Comparison of ENCODE assay signal across 21 mouse cellular contexts in the genomic region with DNA sequence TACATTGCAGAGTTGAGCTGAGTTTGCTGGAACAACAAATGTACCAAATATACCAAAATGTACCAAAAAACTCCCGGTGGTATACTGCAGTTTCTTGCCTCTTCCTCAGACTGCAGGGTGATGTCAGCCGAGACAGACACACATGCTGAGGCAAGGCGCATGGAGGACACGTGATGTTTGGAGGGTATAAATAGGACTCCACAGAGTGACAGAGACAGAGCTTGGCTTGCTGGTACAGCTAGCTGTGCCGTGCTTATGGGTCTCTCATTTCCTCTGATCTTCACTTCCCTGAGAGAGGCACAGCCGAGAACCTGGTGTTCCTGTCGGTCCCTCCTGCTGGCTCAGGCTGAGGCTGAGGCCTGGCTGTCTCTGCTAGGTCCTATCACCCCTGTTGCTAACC. TPM values are rescaled to one million over a fixed set of nuclear protein-coding genes. Genes with fewer than 3 reads are reported as not detected.
DNase-seq lines count a peak whose midpoint lies in the region; ATAC-seq and TF ChIP-seq lines count a peak whose summit lies in the region.
"Had no signal": no experiment of that assay in that cellular context is flagged by ENCODE, and none has a peak within 500 bp of the region (broad histone marks: within the 10 kb centered on the region; RNA-seq: fewer than 3 reads in every experiment).

No protein-coding gene starts in this region.

- H3K9me3 ChIP-seq in heart, embryonic 13.5 days = no peaks in the 10 kb centered on the region
- no peaks in the 10 kb centered on the region for H3K9me3 ChIP-seq in heart, embryonic 11.5 days (replicated peaks; ENCODE audit: control insufficient read depth, low read length)
- H3K9me3 ChIP-seq: embryonic facial prominence, embryonic 12.5 days; forebrain, embryonic 13.5 days; lung, embryonic 15.5 days; midbrain, embryonic 10.5 days; neural tube, embryonic 12.5 days had no signal

- H3K36me3 ChIP-seq in heart, embryonic 13.5 days = no peaks in the 10 kb centered on the region
- H3K36me3 ChIP-seq in heart, embryonic 11.5 days (ENCODE audit: control insufficient read depth, insufficient read depth, low read length) = no peaks in the 10 kb centered on the region
- no peaks in the 10 kb centered on the region for H3K36me3 ChIP-seq in myocyte (ENCODE audit: control insufficient read depth, insufficient read depth)
- H3K36me3 ChIP-seq: embryonic facial prominence, embryonic 12.5 days; lung, embryonic 15.5 days; midbrain, embryonic 10.5 days; neural tube, embryonic 12.5 days had no signal

- peak overlapping the region; percentile 70 for H3K27ac ChIP-seq in gastrocnemius, adult 2 months
- H3K27ac ChIP-seq in heart, embryonic 13.5 days (replicated peaks) = no peak overlapping the region
- no peak overlapping the region for H3K27ac ChIP-seq in heart, embryonic 11.5 days (ENCODE audit: low read depth, low read length)
- H3K27ac ChIP-seq in cortical plate, adult 2 months (ENCODE audit: insufficient read depth, low read length) = no peak overlapping the region
- H3K27ac ChIP-seq: embryonic facial prominence, embryonic 12.5 days; forebrain, embryonic 13.5 days; hindbrain, embryonic 14.5 days; liver, embryonic 14.5 days; lung, embryonic 15.5 days; macrophage; midbrain, embryonic 10.5 days; neural tube, embryonic 12.5 days had no signal

- H3ac ChIP-seq in myocyte (ENCODE audit: control insufficient read depth, insufficient read length) = no peak overlapping the region

- peak; percentile 59 for DNase-seq in gastrocnemius, adult 2 months
- DNase-seq in gastrocnemius, postnatal 14 days = no peak
- DNase-seq in embryo, embryonic 10.5 days (ENCODE audit: low spot score) = no peak
- DNase-seq: kidney, adult 8-10 months; kidney, postnatal 25 days; thymus, postnatal 14 days had no signal

- TF ChIP-seq POLR2A in cortical plate, adult 2 months (IDR thresholded peaks at IDR 0.05; ENCODE audit: extremely low read depth, insufficient read depth, low read length) = peak; percentile 80
- TF ChIP-seq POLR2A in myocyte (IDR thresholded peaks at IDR 0.05; ENCODE audit: insufficient read length, low read depth) = no peak

- peak overlapping the region; percentile 13 for H3K4me3 ChIP-seq in gastrocnemius, adult 2 months
- no peak overlapping the region for H3K4me3 ChIP-seq in heart, embryonic 13.5 days
- H3K4me3 ChIP-seq in heart, embryonic 11.5 days (ENCODE audit: low read depth, low read length) = no peak overlapping the region
- H3K4me3 ChIP-seq in cortical plate, adult 2 months (ENCODE audit: insufficient read depth, low read length) = no peak overlapping the region
- no peak overlapping the region for H3K4me3 ChIP-seq in myocyte
- H3K4me3 ChIP-seq: embryonic facial prominence, embryonic 12.5 days; erythroblast, embryonic 14.5 days; forebrain, embryonic 13.5 days; lung, embryonic 15.5 days; midbrain, embryonic 10.5 days; neural tube, embryonic 12.5 days had no signal

- ATAC-seq in heart, embryonic 13.5 days (ENCODE audit: extremely low read depth, insufficient number of reproducible peaks, low FRiP score, low TSS enrichment) = no peak
- no peak for ATAC-seq in heart, embryonic 11.5 days (replicated peaks; ENCODE audit: insufficient number of reproducible peaks, low FRiP score, low TSS enrichment)
- ATAC-seq: forebrain, embryonic 13.5 days had no signal

- no peaks in the 10 kb centered on the region for H3K79me2 ChIP-seq in myocyte (ENCODE audit: control insufficient read depth, insufficient read depth)

- no peak overlapping the region for H3K4me2 ChIP-seq in heart, embryonic 13.5 days
- no peak overlapping the region for H3K4me2 ChIP-seq in heart, embryonic 11.5 days
- H3K4me2 ChIP-seq in myocyte (ENCODE audit: low read depth) = no peak overlapping the region
- H3K4me2 ChIP-seq: embryonic facial prominence, embryonic 12.5 days; forebrain, embryonic 13.5 days; hindbrain, embryonic 14.5 days; lung, embryonic 15.5 days; neural tube, embryonic 12.5 days had no signal

- peaks cover 8% of the 10 kb centered on the region for H3K27me3 ChIP-seq in heart, embryonic 13.5 days (replicated peaks)
- no peaks in the 10 kb centered on the region; the same call in 1 of the 2 replicates for H3K27me3 ChIP-seq in heart, embryonic 11.5 days (ENCODE audit: control insufficient read depth, insufficient read depth, low read length)
- no peaks in the 10 kb centered on the region for H3K27me3 ChIP-seq in myocyte (ENCODE audit: control insufficient read depth, insufficient read depth, insufficient read length)
- H3K27me3 ChIP-seq: embryonic facial prominence, embryonic 12.5 days; lung, embryonic 15.5 days; neural tube, embryonic 12.5 days had no signal

- H3K9ac ChIP-seq in heart, embryonic 13.5 days = 0 out of 2 replicates have a peak overlapping the region, but pooled peaks have one; percentile 29
- H3K9ac ChIP-seq in heart, embryonic 11.5 days (ENCODE audit: low read depth, low read length) = no peak overlapping the region
- H3K9ac ChIP-seq: embryonic facial prominence, embryonic 12.5 days; forebrain, embryonic 13.5 days; hindbrain, embryonic 14.5 days; liver, embryonic 14.5 days; lung, embryonic 15.5 days; neural tube, embryonic 12.5 days had no signal

- 58% methylated on average over 7 of the region's 7 CpGs for WGBS in heart, embryonic 13.5 days
- WGBS in heart, embryonic 11.5 days (ENCODE audit: insufficient replicate concordance) = 59% methylated on average over 7 of the region's 7 CpGs

- intact Hi-C loops in gastrocnemius, adult 2 months (cut with DNase I) = no loop called here
- intact Hi-C loops in gastrocnemius, postnatal 14 days (cut with DNase I; ENCODE audit: low total_unique reads) = no loop called here

- TF ChIP-seq CTCF in gastrocnemius, adult 2 months (IDR thresholded peaks at IDR 0.05) = no peak
- TF ChIP-seq CTCF in cortical plate, adult 2 months (IDR thresholded peaks at IDR 0.05; ENCODE audit: extremely low read depth, insufficient read depth, low read length) = no peak

- H3K4me1 ChIP-seq in heart, embryonic 13.5 days = peaks cover 22% of the 10 kb centered on the region
- H3K4me1 ChIP-seq in heart, embryonic 11.5 days (ENCODE audit: control insufficient read depth, insufficient read depth, low read length) = peaks cover 6% of the 10 kb centered on the region
- no peaks in the 10 kb centered on the region for H3K4me1 ChIP-seq in cortical plate, adult 2 months (ENCODE audit: control insufficient read depth, insufficient read depth, low read length)

TF ChIP-seq in myocyte, 11 proteins besides CTCF, POLR2A, EP300 and RAD21:
- TF ChIP-seq SRF (IDR thresholded peaks at IDR 0.05; ENCODE audit: control insufficient read depth, insufficient read length, low read depth) (no peak), CEBPB (IDR thresholded peaks at IDR 0.05; ENCODE audit: insufficient read depth, poor library complexity, severe bottlenecking) (no peak), E2F4 (IDR thresholded peaks at IDR 0.05; ENCODE audit: insufficient read depth) (no peak), USF1 (IDR thresholded peaks at IDR 0.05; ENCODE audit: low read depth) (peak; percentile 51)

RNA-seq across cellular contexts. Expression of a gene that starts 2.5 kb away (rescaled TPM):
- 1 to 10 TPM; 1.7 to 3.0 TPM for total RNA-seq in gastrocnemius, adult 2 months (2021)
- total RNA-seq in gastrocnemius, postnatal 14 days (2021) = 1 to 10 TPM; 2.9 to 3.1 TPM
- polyA plus RNA-seq in heart, embryonic 13.5 days (2015; fragmentation: Nextera tagmentation; extraction: Ambion mirVana) = 7.1 and 8.5 TPM in 2 replicates
- 7.7 and 9.9 TPM in 2 replicates for polyA plus RNA-seq in heart, embryonic 11.5 days (2014; fragmentation: Nextera tagmentation; extraction: Ambion mirVana)
- polyA plus RNA-seq in cortical plate, adult 2 months (2012; rRNA removed) = 3.2 and 4.1 TPM in 2 replicates
- polyA plus RNA-seq in myocyte (2012; fragmentation: generic; extraction: Trizol) = 5.0 TPM

RNA-seq across cellular contexts. Expression of a gene that starts 2.8 kb away (rescaled TPM):
- under 1 TPM in 1 of 2 experiments, not detected in 1; 0.26 TPM for total RNA-seq in gastrocnemius, adult 2 months (2021)
- total RNA-seq in gastrocnemius, postnatal 14 days (2021) = under 1 TPM; 0.16 to 0.29 TPM
- polyA plus RNA-seq in heart, embryonic 13.5 days (2015; fragmentation: Nextera tagmentation; extraction: Ambion mirVana) = 0.37 and 0.39 TPM in 2 replicates
- polyA plus RNA-seq in heart, embryonic 11.5 days (2014; fragmentation: Nextera tagmentation; extraction: Ambion mirVana) = 0.20 and 0.38 TPM in 2 replicates
- 0.19 and 0.38 TPM in 2 replicates for polyA plus RNA-seq in cortical plate, adult 2 months (2012; rRNA removed)
- 0.02 TPM for polyA plus RNA-seq in myocyte (2012; fragmentation: generic; extraction: Trizol)
- total RNA-seq: common myeloid progenitor, adult 5-6 weeks had no signal
- polyA plus RNA-seq: erythroblast, embryonic 14.5 days had no signal

RNA-seq across cellular contexts. Expression of a gene that starts 8.8 kb away (rescaled TPM):
- 1 to 10 TPM; 5.5 to 5.8 TPM for total RNA-seq in gastrocnemius, adult 2 months (2021)
- total RNA-seq in gastrocnemius, postnatal 14 days (2021) = 10 to 100 TPM; 18.2 to 20.9 TPM
- 10.2 and 14.9 TPM in 2 replicates for polyA plus RNA-seq in heart, embryonic 13.5 days (2015; fragmentation: Nextera tagmentation; extraction: Ambion mirVana)
- polyA plus RNA-seq in heart, embryonic 11.5 days (2014; fragmentation: Nextera tagmentation; extraction: Ambion mirVana) = 18.6 and 22.1 TPM in 2 replicates
- polyA plus RNA-seq in cortical plate, adult 2 months (2012; rRNA removed) = 439 and 458 TPM in 2 replicates
- polyA plus RNA-seq in myocyte (2012; fragmentation: generic; extraction: Trizol) = 19.4 TPM
- total RNA-seq: common myeloid progenitor, adult 5-6 weeks; granulocyte monocyte progenitor cell, adult 5-6 weeks had no signal
- polyA plus RNA-seq: erythroblast, embryonic 14.5 days; macrophage had no signal

RNA-seq across cellular contexts. Expression of a gene that starts 25.8 kb away (rescaled TPM):
- total RNA-seq in gastrocnemius, adult 2 months (2021) = 10 to 100 TPM; 21.0 to 22.9 TPM
- 10 to 100 TPM; 16.0 to 17.4 TPM for total RNA-seq in gastrocnemius, postnatal 14 days (2021)
- 60.5 and 66.1 TPM in 2 replicates for polyA plus RNA-seq in heart, embryonic 13.5 days (2015; fragmentation: Nextera tagmentation; extraction: Ambion mirVana)
- 65.5 and 66.1 TPM in 2 replicates for polyA plus RNA-seq in heart, embryonic 11.5 days (2014; fragmentation: Nextera tagmentation; extraction: Ambion mirVana)
- polyA plus RNA-seq in cortical plate, adult 2 months (2012; rRNA removed) = 135 and 141 TPM in 2 replicates
- polyA plus RNA-seq in myocyte (2012; fragmentation: generic; extraction: Trizol) = 33.9 TPM

RNA-seq across cellular contexts. Expression of a gene that starts 31.9 kb away (rescaled TPM):
- total RNA-seq in gastrocnemius, adult 2 months (2021) = 1 to 10 TPM; 1.8 to 2.1 TPM
- total RNA-seq in gastrocnemius, postnatal 14 days (2021) = 1 to 10 TPM; 1.0 to 1.1 TPM
- polyA plus RNA-seq in heart, embryonic 13.5 days (2015; fragmentation: Nextera tagmentation; extraction: Ambion mirVana) = 18.3 and 20.2 TPM in 2 replicates
- 18.1 and 20.0 TPM in 2 replicates for polyA plus RNA-seq in heart, embryonic 11.5 days (2014; fragmentation: Nextera tagmentation; extraction: Ambion mirVana)
- 23.6 and 24.7 TPM in 2 replicates for polyA plus RNA-seq in cortical plate, adult 2 months (2012; rRNA removed)
- 1.2 TPM for polyA plus RNA-seq in myocyte (2012; fragmentation: generic; extraction: Trizol)
- total RNA-seq: common myeloid progenitor, adult 5-6 weeks had no signal

Comparison
In these comparisons a context has a peak if more than half of its experiments do, and no peak if none do; other contexts are left out.
1. RNA of a gene that starts 8.8 kb away (polyA plus RNA-seq): 439 to 458 TPM in cortical plate, adult 2 months; 18.6 to 22.1 TPM in heart, embryonic 11.5 days, 19.4 TPM in myocyte (single experiment) and 10.2 to 14.9 TPM in heart, embryonic 13.5 days; every median in the first group is over 10 times any median in the second.